Mouse (Mus musculus) limb, embryonic 13.5 days (tissue): ENCODE data around the gene Ski. TPM values are rescaled to one million over a fixed set of nuclear protein-coding genes. Genes with fewer than 3 reads are reported as not detected.
A peak's percentile ranks its signal among the peaks of the same experiment; 100 is the strongest.

Source experiments
- ATAC-seq: fragments of 200-750 bp; cut with Nextera tagmentation; 2 replicates; pipeline ENCODE4 v1.8.0; 2017; ENCODE audit warnings: low read depth, moderate number of reproducible peaks, moderate TSS enrichment; ENCODE audit not compliant: low FRiP score
- H3K27ac ChIP-seq: fragments of 300-500 bp; sonication (generic); 2 replicates; pipeline ENCODE4 v1.5.1; 2015; ENCODE audit warnings: inconsistent platforms, mild to moderate bottlenecking, moderate library complexity
- H3K27me3 ChIP-seq: fragments of 300-500 bp; sonication (generic); 2 replicates; pipeline ENCODE4 v1.6.1; 2015; ENCODE audit warnings: mild to moderate bottlenecking, inconsistent platforms
- H3K36me3 ChIP-seq: fragments of 300-500 bp; sonication (generic); 2 replicates; pipeline ENCODE4 v1.6.1; 2015; ENCODE audit warnings: inconsistent platforms, mild to moderate bottlenecking, moderate library complexity
- H3K4me1 ChIP-seq: fragments of 300-500 bp; sonication (generic); 2 replicates; pipeline ENCODE4 v1.6.1; 2015; ENCODE audit warnings: inconsistent platforms
- H3K4me2 ChIP-seq: fragments of 300-500 bp; sonication (generic); replicated peaks from 2 replicates; pipeline ENCODE4 v1.6.1; 2015; ENCODE audit warnings: inconsistent platforms, mild to moderate bottlenecking, moderate library complexity
- H3K4me3 ChIP-seq: fragments of 300-500 bp; sonication (generic); 2 replicates; pipeline ENCODE4 v1.5.1; 2015; ENCODE audit warnings: moderate library complexity, mild to moderate bottlenecking, inconsistent platforms
- H3K9ac ChIP-seq: fragments of 300-500 bp; sonication (generic); 2 replicates; pipeline ENCODE4 v1.6.1; 2015; ENCODE audit warnings: mild to moderate bottlenecking, inconsistent platforms
- H3K9me3 ChIP-seq: fragments of 300-500 bp; sonication (generic); 2 replicates; pipeline ENCODE4 v1.6.1; 2016; ENCODE audit warnings: inconsistent platforms
- WGBS: fragments of 180-500 bp; shearing (Covaris S2); methylation state at CpG from one replicate; pipeline ENCODE4 v1.1.7; 2015; 5-methylcytosine and 5-hydroxymethylcytosine counted together
- polyA plus RNA-seq: library from polyadenylated mRNA; unstranded; fragments of >200 nt; fragmentation: Nextera tagmentation; extraction: Ambion mirVana; gene quantifications from 2 replicates; pipeline ENCODE4 v1.2.1, GENCODE M21; 2015

The Ski gene
- polyA plus RNA-seq, 1 experiment from 2014 or later: 24.8 TPM

DNA sequence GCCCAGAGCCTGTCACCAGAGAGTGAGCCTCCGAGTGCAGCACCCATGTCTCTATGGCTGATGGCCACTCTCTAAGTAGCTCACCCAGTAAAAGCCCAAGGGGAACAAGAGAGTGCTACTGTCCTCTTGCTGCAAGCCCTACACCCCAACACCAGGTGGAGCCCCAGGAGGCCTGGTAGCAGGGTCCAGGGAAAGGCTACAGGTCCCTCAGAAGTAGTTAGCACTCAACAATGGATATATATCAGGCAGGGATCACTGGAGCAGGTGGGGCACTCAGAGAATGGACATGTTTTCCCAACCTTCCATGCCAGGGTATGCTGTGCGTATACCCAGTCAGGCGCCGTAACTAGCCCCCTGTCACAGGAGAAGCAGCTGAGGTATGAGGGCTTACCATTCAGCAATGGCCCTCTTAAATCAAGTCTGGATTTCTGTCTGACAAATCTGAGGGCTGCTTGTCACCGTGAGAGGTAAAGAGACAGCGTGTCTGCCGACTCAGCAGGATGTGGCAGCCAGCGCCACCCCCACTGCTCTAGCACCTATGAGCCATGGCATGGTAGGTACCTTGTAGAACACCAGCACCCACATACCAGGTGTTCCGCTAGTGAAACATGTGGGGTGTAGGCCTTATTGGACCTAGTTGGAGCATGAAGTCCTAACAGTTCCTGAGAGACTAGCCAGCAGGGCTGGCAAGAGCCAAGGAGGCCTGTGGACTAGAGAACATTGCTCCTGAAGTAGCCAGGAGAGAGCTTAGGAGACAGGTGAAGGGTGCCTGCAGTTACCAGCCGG lies 93.1 kb downstream of the Ski start:
- Histone ChIP-seq H3K4me1 (peaks cover 78% of the 10 kb centered on the region), H3K4me2 (no peak overlapping the region), H3K9ac (peak overlapping the region; percentile 53), H3K27ac (peak overlapping the region; percentile 70), H3K36me3 (no peaks in the 10 kb centered on the region), H3K9me3 (no peaks in the 10 kb centered on the region), H3K4me3 (no peak overlapping the region), H3K27me3 (no peaks in the 10 kb centered on the region)
- 91% methylated on average over 10 of the region's 10 CpGs for WGBS
- ATAC-seq: no peak

DNA sequence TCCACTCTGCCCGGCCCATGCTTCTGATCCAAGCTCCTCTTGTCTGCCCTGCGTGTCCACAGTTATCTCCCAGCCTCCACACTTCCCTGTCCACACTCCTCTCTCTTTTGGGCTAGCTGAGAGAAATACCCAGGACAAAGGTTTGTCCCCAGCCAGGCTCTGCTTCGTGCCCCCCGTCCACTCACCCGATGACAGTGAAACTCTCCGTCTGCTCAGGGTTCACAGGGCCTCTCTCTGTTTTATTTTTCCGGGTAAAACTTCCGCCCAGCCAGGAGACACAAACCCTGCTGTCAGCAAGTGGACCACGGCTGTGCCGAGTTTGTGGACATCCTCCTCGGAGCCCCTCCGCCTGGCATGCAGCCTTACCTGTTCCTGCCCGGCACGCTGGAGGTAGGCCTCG lies 94.0 kb downstream of the Ski start:
- Histone ChIP-seq H3K9ac (no peak overlapping the region), H3K4me1 (peaks cover 78% of the 10 kb centered on the region), H3K27ac (no peak overlapping the region), H3K4me3 (no peak overlapping the region), H3K4me2 (no peak overlapping the region), H3K36me3 (no peaks in the 10 kb centered on the region), H3K27me3 (no peaks in the 10 kb centered on the region), H3K9me3 (no peaks in the 10 kb centered on the region)
- ATAC-seq: no peak
- 92% methylated on average over 15 of the region's 15 CpGs for WGBS

GRCm38 (mm10) chr4:155126602-155127372 lies 95.6 kb downstream of the Ski start:
- Histone ChIP-seq H3K36me3 (no peaks in the 10 kb centered on the region), H3K4me3 (no peak overlapping the region), H3K27ac (peak overlapping the region; percentile 15), H3K9me3 (no peaks in the 10 kb centered on the region), H3K27me3 (no peaks in the 10 kb centered on the region), H3K9ac (no peak overlapping the region; the same call in 1 of the 2 replicates), H3K4me2 (no peak overlapping the region), H3K4me1 (peaks cover 77% of the 10 kb centered on the region)
- WGBS: 71% methylated on average over 7 of the region's 7 CpGs
- no peak for ATAC-seq

DNA sequence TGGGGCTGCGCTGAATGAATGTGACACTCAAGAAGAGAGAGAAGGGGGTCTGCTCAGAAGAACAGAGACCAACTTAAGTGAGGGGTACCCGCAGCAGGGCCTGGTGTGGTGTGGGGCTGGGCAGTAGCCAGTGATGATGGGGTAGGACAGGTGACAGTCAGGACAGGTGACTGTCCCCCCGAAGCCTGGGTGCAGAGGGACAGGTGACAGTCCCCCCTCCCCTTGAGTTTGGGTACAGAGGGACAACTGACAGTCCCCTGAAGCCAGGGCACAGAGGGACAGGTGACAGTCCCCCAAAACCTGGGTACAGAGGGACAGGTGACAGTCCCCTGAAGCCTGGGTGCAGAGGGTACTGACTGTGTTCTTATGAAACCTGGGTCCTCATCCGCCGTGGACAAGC lies 96.2 kb downstream of the Ski start:
- Histone ChIP-seq H3K4me2 (no peak overlapping the region), H3K4me3 (no peak overlapping the region), H3K9me3 (no peaks in the 10 kb centered on the region), H3K4me1 (peaks cover 83% of the 10 kb centered on the region), H3K27ac (no peak overlapping the region), H3K9ac (no peak overlapping the region; the same call in 1 of the 2 replicates), H3K36me3 (no peaks in the 10 kb centered on the region), H3K27me3 (no peaks in the 10 kb centered on the region)
- ATAC-seq: no peak
- 85% methylated on average over 5 of the region's 5 CpGs for WGBS

DNA sequence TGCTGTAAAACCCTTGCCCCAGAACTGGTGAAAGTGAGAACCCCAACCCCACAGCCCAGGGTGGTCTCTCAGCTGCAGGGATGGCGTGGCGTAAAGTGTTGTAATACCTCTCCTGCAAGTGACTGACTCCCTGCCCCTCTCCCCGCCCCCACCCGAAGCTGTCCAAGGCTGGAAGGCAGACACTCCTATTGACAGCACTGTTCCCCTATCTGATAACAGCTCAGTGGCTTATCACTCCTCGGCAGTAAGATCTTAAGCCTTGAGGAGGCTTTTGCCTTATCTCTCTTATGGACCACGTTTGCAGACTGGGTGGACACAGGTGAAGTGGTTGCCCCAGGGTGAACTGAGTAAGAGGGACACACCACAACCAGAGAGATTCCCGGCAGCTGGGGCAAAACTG lies 97.1 kb downstream of the Ski start:
- no peak overlapping the region for H3K4me2 ChIP-seq
- WGBS: 37% methylated on average over 7 of the region's 7 CpGs
- no peak for ATAC-seq
- H3K9me3 ChIP-seq: no peaks in the 10 kb centered on the region
- H3K36me3 ChIP-seq: no peaks in the 10 kb centered on the region
- H3K27ac ChIP-seq: no peak overlapping the region
- H3K4me3 ChIP-seq: no peak overlapping the region
- H3K27me3 ChIP-seq: no peaks in the 10 kb centered on the region
- H3K4me1 ChIP-seq: peaks cover 85% of the 10 kb centered on the region
- H3K9ac ChIP-seq: no peak overlapping the region; the same call in 1 of the 2 replicates

- 74% methylated on average over 9 of the region's 9 CpGs for WGBS
- ATAC-seq: no peak
- H3K4me1 ChIP-seq: peaks cover 81% of the 10 kb centered on the region
- H3K27me3 ChIP-seq: no peaks in the 10 kb centered on the region
- peak overlapping the region; percentile 96; the same call in 1 of the 2 replicates for H3K27ac ChIP-seq
- no peak overlapping the region for H3K4me3 ChIP-seq
- H3K9ac ChIP-seq: peak overlapping the region; percentile 31; the same call in 1 of the 2 replicates
- no peaks in the 10 kb centered on the region for H3K36me3 ChIP-seq
- H3K9me3 ChIP-seq: no peaks in the 10 kb centered on the region
- no peak overlapping the region for H3K4me2 ChIP-seq
Measured at GRCm38 (mm10) chr4:155123868-155124534, 98.4 kb downstream of the Ski start.

- peak overlapping the region; percentile 96 for H3K27ac ChIP-seq
- H3K4me3 ChIP-seq: no peak overlapping the region
- 3% methylated on average over 16 of the region's 16 CpGs for WGBS
- peaks cover 7% of the 10 kb centered on the region; the same call in 1 of the 2 replicates for H3K36me3 ChIP-seq
- H3K4me2 ChIP-seq: peak overlapping the region; percentile 44
- peaks cover 81% of the 10 kb centered on the region for H3K4me1 ChIP-seq
- ATAC-seq: peak; percentile 87
- H3K9me3 ChIP-seq: peaks cover 12% of the 10 kb centered on the region
- no peaks in the 10 kb centered on the region for H3K27me3 ChIP-seq
- H3K9ac ChIP-seq: peak overlapping the region; percentile 51
Measured at GRCm38 (mm10) chr4:155122444-155123040, 99.8 kb downstream of the Ski start.

DNA sequence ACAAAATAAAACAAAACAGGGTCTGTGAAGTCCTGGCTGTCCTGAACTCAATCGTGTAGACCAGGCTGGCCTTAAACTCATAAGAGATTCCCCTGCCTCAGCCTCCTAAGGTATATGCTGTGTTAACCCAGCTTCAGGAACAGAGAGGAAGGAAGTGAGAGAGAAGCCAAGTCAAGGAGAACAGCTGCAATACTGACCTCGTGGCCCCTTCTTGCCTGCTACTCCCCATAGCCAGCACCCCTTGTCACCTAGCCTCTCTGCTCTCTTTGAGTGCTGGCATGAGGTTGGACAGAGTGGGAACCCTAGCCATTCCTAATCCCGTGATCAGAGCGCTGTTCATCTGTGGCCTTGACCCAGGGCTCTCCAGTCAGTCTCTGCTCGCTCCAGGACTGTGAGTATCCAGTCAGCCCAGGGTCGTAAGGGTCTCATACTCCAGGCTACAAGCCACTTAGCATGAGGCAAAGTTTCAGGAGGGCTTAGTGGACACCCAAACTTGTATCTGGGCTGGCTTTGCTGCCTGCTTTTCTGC lies 100.4 kb downstream of the Ski start:
- no peaks in the 10 kb centered on the region for H3K27me3 ChIP-seq
- H3K9ac ChIP-seq: peak overlapping the region; percentile 51; the same call in 1 of the 2 replicates
- peak overlapping the region; percentile 96 for H3K27ac ChIP-seq
- no peak overlapping the region for H3K4me3 ChIP-seq
- peaks cover 11% of the 10 kb centered on the region; the same call in 1 of the 2 replicates for H3K36me3 ChIP-seq
- H3K4me1 ChIP-seq: peaks cover 79% of the 10 kb centered on the region
- H3K4me2 ChIP-seq: peak overlapping the region; percentile 44
- ATAC-seq: no peak; the same call in 1 of the 2 replicates
- peaks cover 18% of the 10 kb centered on the region for H3K9me3 ChIP-seq
- 63% methylated on average over 6 of the region's 6 CpGs for WGBS

DNA sequence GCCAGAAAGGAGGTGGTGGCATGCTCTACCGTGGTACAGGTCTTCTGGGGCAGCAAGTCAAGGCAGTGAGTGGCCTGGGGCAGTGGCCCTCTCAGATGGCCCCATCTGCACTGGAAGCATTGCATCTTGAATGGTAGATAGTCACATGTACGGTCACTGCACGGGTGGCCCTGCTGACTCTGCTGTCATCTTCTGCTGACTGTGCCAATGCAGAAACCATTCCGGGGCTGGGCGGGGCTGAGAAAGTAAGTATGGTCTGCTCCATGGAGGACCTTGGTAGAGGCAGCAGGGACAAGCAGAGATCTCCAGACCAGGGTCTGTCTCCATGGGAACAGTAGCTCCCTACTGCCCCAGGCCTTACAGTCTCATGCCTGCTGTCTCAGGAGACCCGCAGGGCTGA lies 101.2 kb downstream of the Ski start:
- H3K27me3 ChIP-seq: no peaks in the 10 kb centered on the region
- no peak overlapping the region for H3K4me2 ChIP-seq
- peaks cover 20% of the 10 kb centered on the region for H3K9me3 ChIP-seq
- H3K9ac ChIP-seq: no peak overlapping the region
- WGBS: 87% methylated on average over 6 of the region's 6 CpGs
- no peak for ATAC-seq
- no peak overlapping the region for H3K4me3 ChIP-seq
- peak overlapping the region; percentile 96 for H3K27ac ChIP-seq
- H3K36me3 ChIP-seq: peaks cover 11% of the 10 kb centered on the region; the same call in 1 of the 2 replicates
- peaks cover 71% of the 10 kb centered on the region for H3K4me1 ChIP-seq

- H3K27me3 ChIP-seq: no peaks in the 10 kb centered on the region
- H3K4me1 ChIP-seq: peaks cover 69% of the 10 kb centered on the region
- H3K36me3 ChIP-seq: peaks cover 11% of the 10 kb centered on the region; the same call in 1 of the 2 replicates
- H3K9ac ChIP-seq: no peak overlapping the region
- H3K4me3 ChIP-seq: no peak overlapping the region
- H3K4me2 ChIP-seq: no peak overlapping the region
- WGBS: 52% methylated on average over 5 of the region's 5 CpGs
- H3K9me3 ChIP-seq: peaks cover 20% of the 10 kb centered on the region
- peak overlapping the region; percentile 96 for H3K27ac ChIP-seq
- ATAC-seq: no peak
Measured at GRCm38 (mm10) chr4:155120583-155120982, 101.8 kb downstream of the Ski start.

DNA sequence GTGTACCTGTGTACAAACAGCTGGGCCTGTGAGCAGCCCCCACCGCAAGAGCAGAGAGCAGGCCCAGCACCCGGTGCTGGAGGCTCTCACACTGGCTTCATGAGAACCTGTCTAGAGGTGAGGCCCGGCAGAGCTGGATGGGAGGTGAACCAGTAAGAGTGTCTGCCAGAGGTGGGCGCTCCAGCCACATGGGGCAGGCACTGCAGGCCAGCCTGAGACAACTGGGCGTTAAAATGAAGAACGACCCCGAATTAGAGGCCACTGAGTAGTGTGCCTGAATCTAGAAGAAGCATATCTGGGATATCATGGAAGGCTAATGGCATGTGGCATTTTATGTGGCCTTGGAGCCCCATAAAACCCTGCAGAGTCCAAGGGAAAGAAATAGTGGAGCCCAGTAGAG lies 102.4 kb downstream of the Ski start:
- no peaks in the 10 kb centered on the region for H3K27me3 ChIP-seq
- 68% methylated on average over 7 of the region's 7 CpGs for WGBS
- H3K4me1 ChIP-seq: peaks cover 67% of the 10 kb centered on the region
- no peak overlapping the region for H3K4me3 ChIP-seq
- H3K9me3 ChIP-seq: peaks cover 20% of the 10 kb centered on the region
- peak overlapping the region; percentile 96; the same call in 1 of the 2 replicates for H3K27ac ChIP-seq
- no peak for ATAC-seq
- H3K4me2 ChIP-seq: no peak overlapping the region
- peaks cover 11% of the 10 kb centered on the region; the same call in 1 of the 2 replicates for H3K36me3 ChIP-seq
- no peak overlapping the region for H3K9ac ChIP-seq
